Mouse (Mus musculus): ENCODE data around the gene Usp11. TPM values are rescaled to one million over a fixed set of nuclear protein-coding genes. Genes with fewer than 3 reads are reported as not detected.

Gene Usp11
- polyA plus RNA-seq (2021; fragmentation: Nextera tagmentation): 25.3 and 35.6 TPM in 2 replicates
- long read RNA-seq, experiment 1, transcript Usp11-201 (21 exons, 3,467 nt): major isoform, 261 of 313 reads
- long read RNA-seq, experiment 1, partial matches to known transcripts: 34 of 313 reads
- long read RNA-seq, experiment 1, other reads (novel, unspliced or antisense): 18 of 313 reads
- long read RNA-seq, experiment 2, transcript Usp11-201 (21 exons, 3,467 nt): major isoform, 10 of 24 reads
- long read RNA-seq, experiment 2, partial matches to known transcripts: 10 of 24 reads
- long read RNA-seq, experiment 2, other reads (novel, unspliced or antisense): 4 of 24 reads

DNA sequence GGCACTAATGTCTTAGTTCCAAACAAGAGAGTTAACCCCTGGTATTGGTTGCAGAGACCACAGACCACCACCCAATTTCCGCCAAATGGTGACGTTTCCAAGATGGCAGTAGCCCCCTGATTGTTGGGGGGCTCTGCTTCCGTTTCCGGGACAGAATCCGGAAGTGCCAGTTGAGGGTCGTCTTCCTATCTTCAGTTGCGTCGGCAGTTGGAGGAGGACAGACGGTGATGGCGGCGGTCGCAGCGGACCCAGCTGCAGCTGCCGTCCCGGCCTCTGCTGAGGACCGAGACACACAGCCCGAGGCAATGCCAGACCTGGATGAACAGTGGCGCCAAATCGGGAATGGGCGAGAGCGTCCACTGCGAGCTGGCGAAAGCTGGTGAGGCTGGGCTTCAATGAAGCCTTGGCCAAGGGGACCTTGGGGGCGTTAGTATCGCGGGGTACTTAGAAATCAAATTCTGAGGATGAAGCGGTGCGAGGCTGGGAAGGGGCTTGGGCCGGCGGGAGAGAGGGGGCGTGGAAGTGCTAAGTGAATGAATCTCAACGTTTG lies at the start of gene Usp11:
TSS of gene Usp11 (plus strand) at position 166 of the 550 bp plus-strand sequence.

DNA sequence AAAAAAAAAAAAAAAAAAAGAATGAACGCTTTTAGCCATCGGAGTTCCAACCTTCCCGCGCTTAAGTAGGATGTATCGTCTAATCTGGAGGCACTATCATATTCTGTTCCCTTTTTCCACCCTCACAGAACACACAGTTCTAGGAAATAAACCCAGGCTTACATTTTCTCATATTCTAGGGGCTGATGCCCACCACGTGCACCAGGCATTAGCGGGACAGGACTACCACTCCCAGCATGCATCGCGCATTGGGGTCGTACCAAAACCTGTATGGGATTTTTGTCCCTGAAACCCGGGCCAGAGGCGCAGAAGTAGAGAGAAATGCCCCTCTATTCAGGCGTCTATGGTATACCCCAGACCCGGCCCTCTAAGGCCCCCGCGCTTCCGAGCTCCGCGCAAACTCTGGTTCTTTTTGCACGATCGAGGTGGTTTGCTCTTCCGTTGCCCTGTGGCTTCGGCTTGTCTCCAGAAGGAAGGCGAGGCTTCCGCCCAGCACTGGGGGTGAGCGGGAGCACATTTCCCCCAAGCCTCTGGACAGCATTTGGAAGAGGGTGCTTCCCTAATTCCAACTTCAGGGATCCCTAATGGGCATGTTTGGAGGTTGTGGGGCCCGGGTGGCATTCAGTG lies 45.6 kb upstream of the Usp11 start, which contains the start of gene Uba1:
TSS of gene Uba1 (plus strand) at position 301 of the 627 bp plus-strand sequence.

DNA sequence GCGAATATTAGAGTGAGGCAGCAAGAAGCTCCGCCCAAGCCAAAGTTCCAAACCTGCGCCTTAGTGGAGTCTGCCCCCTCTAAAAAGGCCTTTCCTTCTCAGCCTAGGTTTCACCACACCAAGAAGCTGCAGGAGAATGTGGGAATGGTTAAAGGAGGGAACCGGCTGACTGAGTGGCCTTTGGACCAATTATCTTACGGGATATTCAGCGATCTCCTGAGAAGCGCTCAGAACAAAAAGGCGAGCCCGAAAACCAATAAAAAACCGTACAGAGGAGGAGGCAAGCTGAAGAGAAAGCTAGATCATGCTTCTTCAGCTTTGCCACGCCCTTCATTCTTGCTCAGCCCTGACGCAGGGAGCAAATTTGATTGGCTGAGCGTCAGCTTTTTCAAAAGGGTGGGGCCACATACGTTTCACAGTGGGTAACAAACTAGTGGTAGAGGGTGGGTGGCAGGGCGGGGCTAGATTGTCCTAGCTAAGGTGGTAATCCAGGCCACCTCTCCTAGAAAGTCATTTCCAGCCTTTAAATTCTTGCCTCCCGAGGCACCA lies 16.1 kb upstream of the Usp11 start, which contains the start of gene Cdk16:
TSS of gene Cdk16 (plus strand) at position 436 of the 549 bp plus-strand sequence.

Other genes with a start within 250 kb of the Usp11 start
- gene Rgn, start 154.1 kb upstream of the Usp11 start, polyA plus RNA-seq (2021; fragmentation: Nextera tagmentation): 0.15 and 0.16 TPM in 2 replicates
- 20.2 and 23.0 TPM in 2 replicates for gene Rbm10, start 86.4 kb upstream of the Usp11 start, polyA plus RNA-seq (2021; fragmentation: Nextera tagmentation)
- 405 and 414 TPM in 2 replicates for gene Ndufb11, start 86.3 kb upstream of the Usp11 start, polyA plus RNA-seq (2021; fragmentation: Nextera tagmentation)
- 108 and 116 TPM in 2 replicates for gene Uba1, start 45.6 kb upstream of the Usp11 start, polyA plus RNA-seq (2021; fragmentation: Nextera tagmentation)
- gene Cdk16, start 16.0 kb upstream of the Usp11 start, polyA plus RNA-seq (2021; fragmentation: Nextera tagmentation): 83.5 and 248 TPM in 2 replicates
- gene Araf, start 93.9 kb downstream of the Usp11 start, polyA plus RNA-seq (2021; fragmentation: Nextera tagmentation): 153 and 212 TPM in 2 replicates
- gene Timp1, start 166.3 kb downstream of the Usp11 start, polyA plus RNA-seq (2021; fragmentation: Nextera tagmentation): 0.74 and 0.92 TPM in 2 replicates
- gene Syn1, start 217.1 kb downstream of the Usp11 start, polyA plus RNA-seq (2021; fragmentation: Nextera tagmentation): 79.1 and 178 TPM in 2 replicates
- 1.1 and 1.2 TPM in 2 replicates for gene Cfp, start 227.6 kb downstream of the Usp11 start, polyA plus RNA-seq (2021; fragmentation: Nextera tagmentation)
- 25.7 and 39.8 TPM in 2 replicates for gene Elk1, start 246.7 kb downstream of the Usp11 start, polyA plus RNA-seq (2021; fragmentation: Nextera tagmentation)

All from left cerebral cortex, adult 6 months (tissue).